Mouse (Mus musculus): Measurements from ENCODE around the gene Palld.

Palld gene

DNA sequence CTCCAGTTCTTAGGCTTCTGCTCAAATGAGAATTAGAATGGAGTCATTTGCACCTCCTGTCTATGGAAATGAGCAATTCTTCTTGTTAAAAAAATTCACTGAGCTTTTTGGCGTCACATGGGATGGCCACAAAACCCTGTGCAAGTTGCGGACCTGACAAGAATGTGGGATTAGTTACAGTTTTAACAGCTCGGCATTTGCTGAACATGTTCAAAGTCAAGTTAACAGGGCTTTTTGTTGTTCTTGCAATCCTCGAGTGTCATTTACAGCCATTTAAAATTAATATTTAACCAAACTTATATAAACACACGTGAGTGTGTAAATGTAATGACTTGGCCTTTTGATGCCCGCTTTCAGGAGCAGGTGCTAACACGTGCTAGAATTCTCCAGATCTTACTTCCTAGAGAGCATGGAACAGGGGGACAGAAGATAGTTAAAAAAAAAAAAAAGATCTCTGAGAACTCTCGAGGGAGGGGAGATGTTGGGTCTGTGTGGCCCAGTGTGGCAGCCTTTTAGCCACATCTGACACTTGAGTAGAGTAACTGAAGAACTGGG lies 276.8 kb downstream of the Palld start:
- no peak for DNase-seq

DNA sequence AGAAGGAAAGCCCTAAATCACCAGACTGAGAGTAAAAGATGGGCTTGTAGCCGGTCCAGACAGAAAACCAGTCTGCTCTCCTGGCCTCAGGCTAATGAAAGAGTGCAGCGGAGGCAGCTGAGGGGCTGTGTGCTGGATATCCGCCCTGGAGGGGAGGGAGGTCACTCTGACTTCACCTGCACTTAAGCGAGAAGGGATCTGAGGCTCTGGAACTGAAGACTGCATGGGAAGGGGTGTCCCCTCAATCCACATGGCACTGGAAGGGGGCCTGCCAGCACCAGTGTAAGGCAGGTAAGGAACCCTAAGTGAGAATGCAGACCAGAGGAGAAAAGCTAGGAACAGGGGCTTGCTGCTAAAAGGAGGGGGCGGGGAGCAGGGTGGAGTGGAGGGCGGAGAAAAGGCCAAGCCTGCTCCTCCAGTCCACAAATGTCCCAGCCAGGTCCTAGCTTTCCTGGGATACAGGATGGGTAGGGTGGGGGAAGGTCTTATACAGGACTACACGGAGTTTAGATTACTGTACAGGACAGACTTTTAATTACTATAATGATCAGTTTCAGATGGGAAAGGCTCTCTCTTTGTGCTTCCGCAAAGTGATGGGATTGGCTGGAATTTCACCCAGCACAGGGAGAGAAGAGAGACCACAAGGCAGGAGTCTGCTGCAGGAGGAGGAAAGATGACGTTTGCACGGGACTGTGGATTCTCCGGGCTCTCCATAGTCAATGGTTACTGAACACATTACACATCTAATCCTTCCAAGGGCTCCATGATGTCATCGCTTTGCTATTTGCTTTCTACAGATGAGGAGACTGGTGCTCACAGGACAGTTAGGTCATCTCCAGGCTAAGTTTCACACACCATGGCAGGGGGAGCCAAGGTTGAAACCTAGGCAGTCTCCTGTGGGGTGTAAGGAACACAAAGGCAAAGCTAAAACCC lies 278.7 kb downstream of the Palld start:
- no peak for DNase-seq

DNA sequence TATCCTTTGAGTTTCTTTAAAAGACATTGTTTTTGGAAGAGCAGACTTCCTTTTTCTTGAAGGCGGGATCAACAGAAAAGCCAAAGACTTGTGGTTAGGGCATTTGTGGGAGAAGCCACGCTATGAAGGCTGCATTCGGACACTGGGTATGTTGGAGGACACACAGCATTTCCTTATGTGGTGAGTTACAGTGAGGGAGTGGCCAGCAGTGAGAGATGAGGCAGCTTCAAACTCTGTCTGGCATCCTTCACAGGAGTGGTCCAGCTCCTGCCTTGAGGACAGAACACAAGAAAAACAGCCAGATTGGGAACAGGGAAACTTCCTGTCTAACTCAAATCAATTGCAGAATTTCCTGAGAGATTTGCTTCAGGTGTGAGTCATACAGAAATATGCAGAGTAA lies 281.2 kb downstream of the Palld start:
- DNase-seq = no peak

DNA sequence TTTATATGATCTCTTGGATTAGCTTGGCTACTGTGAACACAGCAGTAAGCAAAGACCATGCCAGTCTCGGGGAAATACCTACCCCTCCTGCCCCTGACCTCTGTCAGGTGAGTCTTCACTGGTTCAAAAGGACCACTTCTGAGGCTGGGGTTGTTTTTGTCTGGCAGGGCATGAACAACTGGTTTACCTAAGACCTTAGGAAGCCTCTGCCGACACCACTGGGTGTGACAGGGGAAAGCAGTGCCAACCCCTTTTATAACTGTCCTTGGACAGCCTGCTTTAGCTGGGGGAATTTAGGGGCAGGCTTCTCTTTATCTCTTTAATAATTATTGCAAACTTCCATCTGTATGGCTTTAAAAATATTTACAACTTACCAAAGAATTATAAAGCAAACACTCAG lies 284.8 kb downstream of the Palld start:
- no peak for DNase-seq

DNA sequence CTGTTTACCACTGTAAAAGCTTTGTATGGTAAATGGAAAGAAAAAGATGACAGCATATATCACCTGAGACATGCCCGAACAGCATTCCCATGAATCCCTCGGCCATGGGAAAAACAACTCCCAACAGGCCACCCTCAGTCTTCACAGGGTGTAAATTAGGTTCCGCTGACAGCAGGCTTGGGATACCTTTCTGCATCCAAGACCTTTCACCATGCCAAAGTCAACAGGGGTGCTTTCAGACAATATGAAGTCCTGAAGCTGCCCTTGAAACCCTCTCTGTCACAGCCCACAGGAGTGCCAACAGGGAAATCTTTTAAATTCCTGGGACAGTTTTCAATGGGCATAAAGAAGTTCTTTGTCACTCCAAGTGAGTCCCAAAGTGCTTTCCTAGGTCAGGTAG lies 285.4 kb downstream of the Palld start:
- no peak for DNase-seq

DNA sequence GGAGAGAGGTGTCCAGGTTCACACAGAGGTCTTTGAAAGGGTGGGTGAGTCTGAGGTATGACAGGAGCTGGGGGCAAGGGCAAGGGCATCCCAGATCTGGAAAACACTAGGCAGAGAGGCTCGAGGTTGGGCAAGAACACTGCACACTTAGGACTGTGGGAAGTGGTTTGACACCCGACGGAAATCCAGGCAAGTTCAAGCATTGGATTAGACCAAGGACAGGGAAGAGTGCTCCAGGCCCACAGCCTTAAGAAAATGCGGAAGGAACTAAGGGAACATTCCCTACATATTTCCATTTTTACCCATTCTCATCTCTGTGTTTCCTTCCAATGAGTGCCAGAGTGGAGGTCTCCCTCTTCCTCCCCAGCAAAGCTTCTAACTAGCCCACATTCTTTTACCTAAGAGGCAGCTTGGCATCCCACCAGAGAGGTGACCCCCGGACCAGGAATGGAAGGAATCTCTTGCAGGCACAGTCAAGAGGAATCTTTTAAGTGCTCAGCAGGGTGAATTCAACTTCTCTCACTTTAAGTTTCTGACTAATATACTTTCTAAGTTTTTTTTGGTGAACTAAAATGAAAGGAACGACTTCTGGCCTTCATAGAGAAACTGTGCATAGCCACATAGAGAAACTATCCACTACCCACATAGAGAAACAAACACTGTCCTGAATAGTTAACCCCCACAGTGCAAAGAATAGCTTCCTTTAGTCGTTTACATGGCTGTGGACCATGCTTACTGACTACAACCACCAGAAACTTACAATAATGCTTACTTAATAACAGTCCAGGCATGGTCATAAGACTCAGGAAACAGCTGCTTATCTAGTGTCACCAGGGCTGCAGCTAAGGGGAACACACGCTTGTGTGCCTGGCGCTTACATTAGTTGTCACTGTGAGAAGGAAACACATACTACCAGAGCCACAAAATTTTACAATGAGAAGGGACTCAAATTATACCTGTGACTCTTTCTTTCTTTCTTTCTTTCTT lies 286.5 kb downstream of the Palld start:
- DNase-seq = peak in 1 of 2 experiments; percentile 43

DNA sequence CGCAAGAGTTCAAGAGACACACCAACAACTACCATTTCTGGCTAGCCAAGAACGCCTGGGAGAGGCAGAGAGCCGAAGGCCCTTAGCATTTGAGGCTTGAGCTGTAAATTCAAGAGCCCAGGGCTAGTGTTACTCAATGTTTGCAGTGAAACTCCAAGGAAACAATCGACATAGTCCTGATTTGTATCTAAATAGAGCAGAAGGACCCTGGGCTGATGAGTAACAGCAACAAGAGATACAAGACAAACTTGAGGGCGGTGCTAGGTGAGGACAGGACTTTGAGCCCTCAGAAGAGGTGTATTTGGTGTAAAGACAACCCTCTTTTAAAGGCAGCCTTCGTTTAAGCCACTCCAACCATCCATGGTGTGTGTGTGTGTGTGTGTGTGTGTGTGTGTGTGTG lies 290.7 kb downstream of the Palld start:
- DNase-seq = no peak

DNA sequence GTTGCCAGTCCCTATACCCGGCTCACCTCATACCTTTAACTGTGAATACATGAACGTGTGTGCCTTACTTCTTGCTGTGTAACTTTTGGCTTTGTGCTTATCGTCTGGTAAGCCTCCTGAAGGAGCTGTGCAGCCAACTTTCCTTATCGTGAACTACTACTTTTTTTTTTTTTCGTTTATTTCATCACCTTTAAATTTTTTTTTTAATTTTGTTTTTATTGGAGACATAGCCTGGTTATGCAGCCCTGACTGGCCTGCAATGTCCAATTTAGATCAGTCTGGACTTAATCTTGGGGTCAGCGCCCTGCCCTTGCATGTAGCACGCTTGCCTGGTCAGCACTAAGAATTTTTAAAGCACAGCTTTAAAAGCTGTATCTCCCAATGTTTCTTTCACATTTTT lies 291.4 kb downstream of the Palld start:
- DNase-seq = no peak

DNA sequence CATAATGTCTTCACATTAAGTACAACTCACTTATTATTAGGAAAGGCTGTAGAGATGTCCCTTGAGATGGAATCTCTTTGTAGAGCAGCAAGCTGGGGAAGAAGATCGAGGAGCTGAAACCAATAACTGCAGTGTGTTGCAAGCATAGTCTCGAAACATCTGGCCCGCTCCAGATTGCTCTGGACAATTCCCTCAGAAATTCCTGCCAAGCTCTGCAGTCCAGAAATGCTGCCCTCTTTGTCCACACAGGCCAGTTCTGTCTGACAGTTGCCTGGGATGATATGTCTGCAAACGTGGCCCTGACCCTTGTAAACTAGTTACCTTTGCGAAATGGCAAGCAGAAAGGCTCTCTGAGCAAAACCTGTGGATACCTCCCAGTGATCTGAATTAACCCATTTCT lies 291.9 kb downstream of the Palld start:
- DNase-seq = peak; percentile 30 to 66

DNA sequence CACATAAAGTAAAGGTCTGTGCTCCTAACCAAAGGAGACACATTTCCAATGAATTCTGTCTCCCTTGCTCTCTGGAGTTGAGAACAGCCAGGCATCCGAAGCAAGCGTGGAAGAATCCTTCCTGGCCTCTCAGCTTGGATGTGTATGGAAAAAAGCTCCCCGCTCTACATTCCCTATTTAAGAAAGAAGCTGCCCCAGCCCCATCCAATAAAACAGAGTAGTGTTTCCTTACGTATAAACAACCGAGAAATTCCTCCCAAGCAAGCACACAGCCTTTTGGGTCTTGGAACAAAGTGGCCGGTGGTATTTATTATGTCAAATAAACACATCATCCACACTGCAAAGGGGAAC lies 295.1 kb downstream of the Palld start:
- DNase-seq = no peak

DNA sequence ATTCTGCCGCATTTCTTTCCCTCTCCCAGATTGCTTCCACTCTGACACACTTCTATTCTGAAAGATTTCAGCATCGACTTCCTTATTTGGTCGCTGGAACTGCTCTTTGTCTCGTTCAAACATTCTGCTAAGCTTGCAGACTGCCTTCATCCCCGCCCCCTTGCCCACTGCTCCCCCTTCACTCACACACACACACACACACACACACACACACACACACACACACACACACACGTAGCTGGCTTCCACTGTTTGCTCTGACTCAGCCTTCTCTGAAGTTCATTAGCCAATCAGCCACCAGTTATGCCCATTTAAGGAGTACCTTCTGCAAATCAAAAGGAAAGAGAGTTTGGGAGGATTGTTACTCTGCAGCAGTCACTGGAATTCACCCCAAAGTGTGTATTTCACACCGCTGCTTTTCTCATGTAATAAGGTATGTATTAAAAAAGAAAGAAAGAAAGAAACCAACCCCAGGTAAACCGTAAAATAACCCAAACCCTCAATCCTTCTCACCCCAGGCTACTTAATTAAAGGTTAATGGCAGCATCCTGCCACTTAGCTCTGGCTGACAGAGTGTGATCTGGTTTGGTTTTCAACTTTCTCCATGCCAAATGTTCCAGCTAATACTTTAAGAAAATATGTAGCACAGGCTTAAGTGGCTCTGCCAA lies 295.6 kb downstream of the Palld start:
- peak; percentile 84 to 89 for DNase-seq

DNA sequence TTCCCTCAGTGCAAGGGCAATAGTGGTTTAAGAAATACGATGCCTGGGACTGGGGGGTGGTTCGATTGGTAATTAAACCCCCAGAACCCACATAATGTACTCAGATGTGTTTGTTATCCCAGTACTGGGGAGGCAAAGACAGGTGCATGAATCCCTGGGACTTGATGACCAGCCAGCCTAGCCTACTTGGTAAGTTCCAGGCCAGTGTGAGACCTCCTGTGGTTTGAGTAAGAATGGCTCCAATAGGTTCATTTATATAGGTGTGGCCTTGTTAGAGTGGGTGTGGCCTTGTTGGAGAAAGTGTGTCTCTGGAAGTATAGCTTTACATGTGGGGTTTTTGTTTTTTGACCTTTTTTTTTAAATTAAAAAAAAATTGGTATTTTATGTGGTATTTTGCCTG lies 297.6 kb downstream of the Palld start:
- DNase-seq = no peak

DNA sequence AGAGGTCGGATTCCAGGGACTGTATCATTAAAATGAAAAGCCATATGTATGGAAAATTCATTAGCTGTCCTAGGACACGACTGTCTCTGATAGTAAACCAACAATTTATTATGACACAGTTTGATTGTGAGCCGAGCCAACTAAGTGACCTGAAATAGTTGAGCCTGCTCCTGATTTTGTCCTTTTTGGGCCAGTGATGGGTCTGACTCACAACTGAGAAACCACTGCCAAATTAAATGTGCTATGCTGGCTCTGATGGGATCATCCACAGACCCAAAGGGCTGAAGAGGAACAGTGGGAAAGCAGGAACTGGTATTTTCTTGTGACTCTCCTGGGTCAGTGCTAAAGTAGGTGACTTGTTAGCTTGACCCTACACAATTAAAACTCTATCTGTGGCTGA lies 305.6 kb downstream of the Palld start:
- DNase-seq = no peak

DNA sequence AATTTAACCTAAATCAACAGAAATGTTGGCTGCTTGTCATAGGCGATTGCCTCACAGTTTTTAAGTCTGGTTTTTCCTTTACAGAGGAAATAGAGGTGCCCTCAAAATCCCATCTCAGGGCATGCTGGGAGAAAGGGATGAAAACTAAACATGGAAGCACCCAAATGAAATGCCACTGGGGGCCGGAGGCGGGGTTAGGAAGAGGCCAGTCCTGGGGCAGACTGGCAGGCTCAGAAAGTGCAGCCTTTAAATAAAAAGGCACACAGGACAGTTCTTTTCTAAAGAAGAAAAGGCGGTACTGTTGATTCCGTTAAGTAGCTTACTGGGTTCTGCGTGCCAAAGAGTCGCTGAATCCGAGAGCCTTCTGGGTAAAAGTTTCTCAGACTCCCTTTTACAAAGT lies 311.0 kb downstream of the Palld start:
- peak; percentile 34 to 57 for DNase-seq

DNA sequence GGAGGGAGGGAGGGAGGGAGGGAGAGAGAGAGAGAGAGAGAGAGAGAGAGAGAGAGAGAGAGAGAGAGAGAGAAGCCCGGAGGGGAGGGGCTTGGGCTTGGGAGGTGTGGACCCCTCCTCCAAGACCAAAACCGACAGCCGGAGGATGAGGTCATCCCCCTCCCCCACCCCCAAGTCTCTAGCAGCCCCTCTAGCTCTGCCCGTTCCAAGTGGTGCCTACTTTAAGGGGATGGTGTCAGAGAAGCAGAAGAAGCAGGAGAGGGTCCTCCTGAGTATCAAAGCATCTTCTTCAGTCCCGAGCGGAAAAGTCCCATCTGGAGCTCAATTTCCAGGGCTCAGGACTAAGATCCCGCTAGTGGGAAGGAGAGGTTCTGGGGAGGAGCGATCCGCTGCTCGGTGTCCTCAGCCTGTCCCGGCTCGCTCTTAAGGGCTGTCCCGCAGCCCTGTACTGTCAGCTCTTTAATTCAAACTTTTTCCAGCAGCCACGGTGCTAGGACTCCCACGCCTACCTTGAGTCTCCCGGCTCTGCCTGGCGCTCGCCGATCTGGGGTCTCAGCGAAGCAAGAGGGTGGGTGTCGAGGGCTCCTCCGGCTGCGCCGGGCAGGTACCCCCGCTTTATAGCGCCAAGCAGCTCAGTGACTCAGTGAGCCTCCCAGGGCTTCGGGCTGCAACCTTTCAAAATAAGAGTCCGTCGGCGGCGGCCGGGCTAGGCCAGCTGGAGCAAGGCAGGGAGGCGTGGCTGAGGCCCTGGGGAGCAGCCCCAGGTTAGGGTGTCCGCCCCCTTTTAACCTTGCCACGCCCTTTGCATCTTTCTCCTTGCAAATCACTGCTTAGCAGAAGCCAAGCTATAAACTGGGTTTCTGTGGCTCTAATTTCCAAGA lies 311.7 kb downstream of the Palld start:
- peak; percentile 91 to 94 for DNase-seq

DNA sequence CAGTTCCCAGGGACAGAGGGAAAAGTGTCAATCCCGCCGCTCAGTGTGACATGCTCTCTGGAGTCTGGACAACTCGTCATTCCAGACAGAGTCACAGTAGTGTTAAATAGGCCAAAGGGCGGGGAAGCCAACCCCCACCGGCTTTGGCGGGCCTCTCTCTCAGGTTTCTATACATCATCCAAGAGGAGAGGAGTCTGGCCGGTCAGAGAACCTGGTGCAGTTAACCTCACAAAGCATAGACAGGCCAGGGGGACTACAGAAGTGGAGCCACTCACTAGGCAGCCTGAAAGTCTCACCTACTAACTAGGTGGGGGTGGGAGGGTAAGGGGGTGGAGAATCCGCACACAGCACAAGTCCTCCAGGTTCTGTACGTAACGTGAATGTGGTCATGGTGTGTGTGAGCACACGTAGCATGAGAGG lies 312.5 kb downstream of the Palld start:
- peak; percentile 34 to 43 for DNase-seq

DNA sequence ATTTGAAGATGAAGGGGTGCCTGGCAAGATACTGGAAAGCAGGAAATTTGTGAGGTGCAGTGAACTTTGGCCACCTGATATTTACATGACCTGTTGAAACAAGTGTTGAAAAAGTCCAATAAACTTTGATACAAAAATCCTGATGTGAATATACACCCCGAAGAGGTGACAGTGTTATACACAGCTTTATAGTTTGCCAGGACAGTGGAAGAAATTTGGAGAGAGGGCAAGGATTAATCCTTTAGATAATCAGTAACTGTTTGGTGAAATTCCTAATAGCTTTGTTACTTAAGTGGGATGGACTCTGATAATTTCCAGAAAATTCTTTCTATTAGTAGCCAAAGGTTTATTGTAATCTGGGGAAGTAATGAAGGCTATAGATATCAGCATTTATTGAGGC lies 314.2 kb downstream of the Palld start:
- DNase-seq = no peak

DNA sequence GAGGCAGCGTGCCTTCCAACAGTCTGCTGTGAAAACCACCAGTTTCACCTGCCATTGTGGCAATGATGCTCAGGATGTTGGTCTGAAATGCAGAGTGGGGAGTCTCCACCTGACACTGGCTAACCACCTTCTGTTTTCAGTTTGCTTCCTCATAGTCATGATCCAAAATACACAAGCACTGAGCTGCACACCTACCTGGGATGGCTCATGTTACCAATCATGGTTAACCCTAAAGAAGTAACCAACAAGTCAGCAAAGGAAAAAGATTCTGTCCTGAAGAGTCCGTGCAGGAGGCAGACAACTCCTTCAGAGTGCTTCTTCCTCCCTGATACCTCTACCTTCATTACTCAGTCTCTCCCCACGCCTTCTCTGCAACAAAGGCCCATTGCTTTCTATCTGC lies 314.8 kb downstream of the Palld start:
- no peak for DNase-seq

DNA sequence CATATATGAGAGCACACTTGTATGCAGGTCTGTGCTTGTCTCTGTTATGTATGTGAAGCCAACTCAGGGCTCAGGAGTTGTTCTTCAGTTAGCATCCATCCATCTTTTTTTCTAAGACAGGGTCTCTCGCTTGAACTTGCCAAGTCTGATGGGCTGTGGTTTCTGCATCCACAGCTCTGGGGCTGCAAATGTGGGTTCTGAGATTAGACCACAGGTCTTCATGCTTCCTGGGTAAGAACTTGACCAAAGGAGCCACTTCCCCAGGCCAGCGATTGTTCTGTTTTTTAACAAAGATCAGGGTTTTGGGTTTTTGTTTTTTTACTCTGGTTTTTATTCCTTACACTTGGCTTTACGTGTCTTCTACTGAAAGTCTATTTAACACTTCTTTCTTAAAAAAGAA lies 316.0 kb downstream of the Palld start:
- no peak for DNase-seq

DNA sequence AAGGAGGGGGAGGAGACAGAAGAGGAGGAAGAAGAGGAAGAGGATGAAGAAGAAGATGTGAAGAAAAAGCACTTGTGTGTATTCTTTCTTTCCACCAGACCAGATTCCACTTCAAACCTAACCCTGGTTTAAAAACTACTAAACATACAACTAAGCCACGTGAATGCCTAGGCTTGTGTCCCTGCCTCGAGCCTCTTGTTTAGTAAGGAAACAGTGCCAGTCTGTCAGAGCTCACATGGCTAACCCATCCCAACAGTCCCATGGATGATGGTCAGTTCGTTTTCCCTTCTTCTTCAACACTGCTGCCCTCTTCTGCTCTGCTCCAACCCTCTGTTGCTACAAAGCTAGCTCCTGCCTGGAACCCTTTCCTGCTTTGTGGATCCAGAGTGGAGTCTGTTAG lies 316.7 kb downstream of the Palld start:
- no peak for DNase-seq

DNA sequence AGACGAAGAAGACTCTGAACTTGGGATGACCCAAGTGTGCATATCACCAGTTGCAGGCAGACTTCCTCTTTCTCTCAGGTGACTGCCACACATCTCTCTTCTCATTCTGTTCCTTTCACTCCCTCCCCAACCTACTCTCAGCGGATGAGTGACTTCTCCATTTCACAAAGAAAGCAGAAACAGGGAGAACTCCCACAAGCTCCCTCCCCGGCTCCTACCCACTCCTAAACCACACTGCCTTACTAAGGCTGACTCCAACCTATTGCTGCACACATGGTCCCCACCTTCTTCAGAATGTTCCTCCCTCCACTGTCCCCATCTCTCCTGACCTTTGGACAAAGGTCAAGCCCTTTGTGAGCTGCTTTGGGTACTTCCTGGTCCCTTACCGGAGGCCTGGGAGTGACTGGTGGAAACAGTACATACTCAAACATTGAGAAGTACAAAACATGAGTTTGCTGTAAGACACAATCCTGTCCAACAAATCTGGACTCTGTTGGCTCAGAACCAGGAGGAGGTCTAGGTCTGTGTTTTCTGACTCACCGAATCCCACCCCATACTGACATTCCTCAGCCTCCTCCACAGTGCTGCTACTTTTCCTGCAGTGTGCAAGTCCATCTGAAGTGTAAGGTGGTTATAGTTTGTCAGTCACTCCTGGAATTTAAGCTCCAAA lies 317.6 kb downstream of the Palld start:
- DNase-seq = peak in 1 of 2 experiments; percentile 23
